Mouse (Mus musculus): ENCODE results near the gene Scyl1. TPM values are rescaled to one million over a fixed set of nuclear protein-coding genes. Genes with fewer than 3 reads are reported as not detected.
"Not testable (repeated sequence)": the region's sequence is repeated elsewhere in the genome, so short reads cannot be mapped to it uniquely, and the experiment has no call there.

Scyl1 gene
- polyA plus RNA-seq, 1 experiment from 2014 or later, result 78.5 TPM

- WGBS, result 1% methylated on average over 19 of the region's 19 CpGs
- Histone ChIP-seq H3K27me3 (ENCODE audit: low read depth, poor library complexity, severe bottlenecking) (no peaks in the 10 kb centered on the region), H3K4me3 (peak overlapping the region; percentile 92), H3K27ac (peak overlapping the region; percentile 100), H3K4me1 (peaks cover 52% of the 10 kb centered on the region), H3K36me3 (peaks cover 53% of the 10 kb centered on the region), H3K9me3 (replicated peaks) (no peaks in the 10 kb centered on the region)
- peak; percentile 67 for DNase-seq (ENCODE audit: low spot score)
Observed at GRCm38 (mm10) chr19:5800632-5801431, 29.6 kb upstream of the Scyl1 start.

GRCm38 (mm10) chr19:5800350-5800631, 29.1 kb upstream of the Scyl1 start:
- 0% methylated on average over 2 of the region's 2 CpGs for WGBS
- Histone ChIP-seq H3K36me3 (peaks cover 58% of the 10 kb centered on the region), H3K4me3 (peak overlapping the region; percentile 92), H3K27ac (peak overlapping the region; percentile 100), H3K4me1 (peaks cover 49% of the 10 kb centered on the region), H3K27me3 (ENCODE audit: low read depth, poor library complexity, severe bottlenecking) (no peaks in the 10 kb centered on the region), H3K9me3 (replicated peaks) (no peaks in the 10 kb centered on the region)
- DNase-seq (ENCODE audit: low spot score), result no peak

- peak overlapping the region; percentile 92 for H3K4me3 ChIP-seq
- peak overlapping the region; percentile 100 for H3K27ac ChIP-seq
- 2% methylated on average over 10 of the region's 10 CpGs for WGBS
- no peaks in the 10 kb centered on the region for H3K9me3 ChIP-seq (replicated peaks)
- peaks cover 44% of the 10 kb centered on the region for H3K4me1 ChIP-seq
- no peaks in the 10 kb centered on the region for H3K27me3 ChIP-seq (ENCODE audit: low read depth, poor library complexity, severe bottlenecking)
- peaks cover 64% of the 10 kb centered on the region for H3K36me3 ChIP-seq
- no peak for DNase-seq (ENCODE audit: low spot score)
Observed at GRCm38 (mm10) chr19:5799566-5800349, 28.5 kb upstream of the Scyl1 start.

- Histone ChIP-seq H3K4me3 (peak overlapping the region; percentile 92), H3K4me1 (peaks cover 35% of the 10 kb centered on the region), H3K36me3 (peaks cover 64% of the 10 kb centered on the region), H3K27ac (peak overlapping the region; percentile 100; the same call in 1 of the 2 replicates), H3K9me3 (replicated peaks) (no peaks in the 10 kb centered on the region), H3K27me3 (ENCODE audit: low read depth, poor library complexity, severe bottlenecking) (no peaks in the 10 kb centered on the region)
- DNase-seq (ENCODE audit: low spot score), result no peak
- WGBS, result 36% methylated on average over 7 of the region's 7 CpGs
Observed at GRCm38 (mm10) chr19:5798700-5799479, 27.7 kb upstream of the Scyl1 start.

GRCm38 (mm10) chr19:5797381-5798111, 26.3 kb upstream of the Scyl1 start:
- WGBS, result 63% methylated on average over 7 of the region's 7 CpGs
- no peak overlapping the region for H3K27ac ChIP-seq
- DNase-seq (ENCODE audit: low spot score), result no peak
- H3K27me3 ChIP-seq (ENCODE audit: low read depth, poor library complexity, severe bottlenecking), result no peaks in the 10 kb centered on the region
- peaks cover 23% of the 10 kb centered on the region for H3K4me1 ChIP-seq
- H3K36me3 ChIP-seq, result peaks cover 64% of the 10 kb centered on the region
- H3K9me3 ChIP-seq (replicated peaks), result no peaks in the 10 kb centered on the region
- H3K4me3 ChIP-seq, result peak overlapping the region; percentile 92

GRCm38 (mm10) chr19:5796573-5797111, 25.4 kb upstream of the Scyl1 start:
- 88% methylated on average over 7 of the region's 7 CpGs for WGBS
- Histone ChIP-seq H3K9me3 (replicated peaks) (no peaks in the 10 kb centered on the region), H3K27me3 (ENCODE audit: low read depth, poor library complexity, severe bottlenecking) (no peaks in the 10 kb centered on the region), H3K36me3 (peaks cover 64% of the 10 kb centered on the region), H3K4me3 (peak overlapping the region; percentile 92), H3K4me1 (peaks cover 23% of the 10 kb centered on the region), H3K27ac (no peak overlapping the region)
- DNase-seq (ENCODE audit: low spot score), result no peak

- 83% methylated on average over 11 of the region's 11 CpGs for WGBS
- Histone ChIP-seq H3K9me3 (replicated peaks) (no peaks in the 10 kb centered on the region), H3K4me3 (peak overlapping the region; percentile 92), H3K4me1 (peaks cover 23% of the 10 kb centered on the region), H3K27ac (no peak overlapping the region), H3K36me3 (peaks cover 61% of the 10 kb centered on the region), H3K27me3 (ENCODE audit: low read depth, poor library complexity, severe bottlenecking) (no peaks in the 10 kb centered on the region)
- DNase-seq (ENCODE audit: low spot score), result no peak
Observed at GRCm38 (mm10) chr19:5795668-5796572, 24.7 kb upstream of the Scyl1 start.

- H3K4me3 ChIP-seq, result peak overlapping the region; percentile 8
- peaks cover 23% of the 10 kb centered on the region for H3K4me1 ChIP-seq
- H3K27me3 ChIP-seq (ENCODE audit: low read depth, poor library complexity, severe bottlenecking), result no peaks in the 10 kb centered on the region
- 45% methylated on average over 5 of the region's 5 CpGs for WGBS
- no peak overlapping the region for H3K27ac ChIP-seq
- peaks cover 53% of the 10 kb centered on the region for H3K36me3 ChIP-seq
- peak; percentile 48 for DNase-seq (ENCODE audit: low spot score)
- H3K9me3 ChIP-seq (replicated peaks), result no peaks in the 10 kb centered on the region
Observed at GRCm38 (mm10) chr19:5794771-5795576, 23.8 kb upstream of the Scyl1 start.

- 57% methylated on average over 7 of the region's 7 CpGs for WGBS
- H3K27ac ChIP-seq; H3K9me3 ChIP-seq (replicated peaks); H3K27me3 ChIP-seq (ENCODE audit: low read depth, poor library complexity, severe bottlenecking); H3K4me3 ChIP-seq; DNase-seq (ENCODE audit: low spot score): not testable (repeated sequence)
- Histone ChIP-seq H3K36me3 (peaks cover 44% of the 10 kb centered on the region), H3K4me1 (peaks cover 23% of the 10 kb centered on the region)
Observed at GRCm38 (mm10) chr19:5793917-5794770, 22.9 kb upstream of the Scyl1 start.

- Histone ChIP-seq H3K27me3 (ENCODE audit: low read depth, poor library complexity, severe bottlenecking) (no peaks in the 10 kb centered on the region), H3K4me1 (peaks cover 22% of the 10 kb centered on the region), H3K27ac (no peak overlapping the region), H3K9me3 (replicated peaks) (no peaks in the 10 kb centered on the region), H3K4me3 (0 out of 2 replicates have a peak overlapping the region, but pooled peaks have one; percentile 14), H3K36me3 (peaks cover 34% of the 10 kb centered on the region)
- WGBS, result 9% methylated on average over 2 of the region's 2 CpGs
- DNase-seq (ENCODE audit: low spot score), result peak; percentile 55
Observed at GRCm38 (mm10) chr19:5793116-5793515, 21.9 kb upstream of the Scyl1 start.

All from limb, embryonic 10.5 days (tissue).